Mouse (Mus musculus) R1 (cell line): Measurements from ENCODE around the gene Slc51b.

ENCODE experiments used
- DNase-seq: peaks from one replicate; pipeline ENCODE4 v3.0.0-alpha.2; 2018; ENCODE audit warnings: low read depth, low spot score

Gene Slc51b

GRCm38 (mm10) chr9:65422760-65423501 is at the start of gene Slc51b:
Gene Slc51b (minus strand): TSS chr9:65422955.
- no peak for DNase-seq

GRCm38 (mm10) chr9:65467686-65468085 is 44.9 kb upstream of the Slc51b start:
- no peak for DNase-seq

- DNase-seq = no peak
These were observed 42.5 kb upstream of the Slc51b start for GRCm38 (mm10) chr9:65465241-65465640.

GRCm38 (mm10) chr9:65464161-65464560 is 41.4 kb upstream of the Slc51b start:
- no peak for DNase-seq

GRCm38 (mm10) chr9:65462544-65462943 is 39.8 kb upstream of the Slc51b start:
- DNase-seq = no peak

- DNase-seq = peak; percentile 93
These were observed 38.1 kb upstream of the Slc51b start, which contains the start of gene Spg21 for GRCm38 (mm10) chr9:65460732-65461442. Gene Spg21 (plus strand): TSS chr9:65460947.

GRCm38 (mm10) chr9:65460198-65460597 is 37.4 kb upstream of the Slc51b start:
- no peak for DNase-seq

- DNase-seq = no peak
These were observed 36.2 kb upstream of the Slc51b start for GRCm38 (mm10) chr9:65458975-65459374.

GRCm38 (mm10) chr9:65447951-65448350 is 25.2 kb upstream of the Slc51b start:
- DNase-seq = peak; percentile 77

GRCm38 (mm10) chr9:65444692-65445091 is 21.9 kb upstream of the Slc51b start:
- no peak for DNase-seq

- peak; percentile 96 for DNase-seq
These were observed 13.0 kb upstream of the Slc51b start, which contains the start of gene Mtfmt for GRCm38 (mm10) chr9:65435671-65436301. Gene Mtfmt (plus strand): TSS chr9:65435782.

- no peak for DNase-seq
These were observed 12.5 kb upstream of the Slc51b start for GRCm38 (mm10) chr9:65435211-65435610.

- peak; percentile 83 for DNase-seq
These were observed 11.4 kb upstream of the Slc51b start for GRCm38 (mm10) chr9:65434140-65434539.

- peak; percentile 77 for DNase-seq
These were observed 9.5 kb upstream of the Slc51b start for GRCm38 (mm10) chr9:65432236-65432635.

- no peak for DNase-seq
These were observed 8.2 kb upstream of the Slc51b start for GRCm38 (mm10) chr9:65430921-65431320.

- no peak for DNase-seq
These were observed 7.6 kb upstream of the Slc51b start for GRCm38 (mm10) chr9:65430401-65430800.

GRCm38 (mm10) chr9:65428003-65428402 is 5.2 kb upstream of the Slc51b start:
- DNase-seq = no peak

GRCm38 (mm10) chr9:65427511-65427910 is 4.8 kb upstream of the Slc51b start:
- no peak for DNase-seq

GRCm38 (mm10) chr9:65424393-65424792 is 1.6 kb upstream of the Slc51b start:
- DNase-seq = no peak

GRCm38 (mm10) chr9:65419633-65420032 is 3.1 kb downstream of the Slc51b start:
- DNase-seq = no peak

- DNase-seq = peak; percentile 31
These were observed 5.0 kb downstream of the Slc51b start for GRCm38 (mm10) chr9:65417738-65418137.

GRCm38 (mm10) chr9:65411326-65411725 is 11.4 kb downstream of the Slc51b start:
- no peak for DNase-seq
